Mouse (Mus musculus) erythroid progenitor cell, adult 5-6 weeks (primary cell): ENCODE data around the gene Ift52. TPM values are rescaled to one million over a fixed set of nuclear protein-coding genes. Genes with fewer than 3 reads are reported as not detected.
"Not testable (repeated sequence)": the region's sequence is repeated elsewhere in the genome, so short reads cannot be mapped to it uniquely, and the experiment has no call there.

Source experiments
- ATAC-seq: replicated peaks from 2 replicates; pipeline ENCODE4 v1.8.0; 2016; ENCODE audit warnings: moderate number of reproducible peaks, mild to moderate bottlenecking, moderate TSS enrichment, inconsistent platforms; ENCODE audit not compliant: poor library complexity, low FRiP score, severe bottlenecking
- total RNA-seq, 2 experiments: library from RNA; stranded (forward) in 1 of 2; stranded (reverse) in 1 of 2; fragments of 150-400 nt in 1 of 2; fragments of 186-747, 209-891 nt in 1 of 2; gene quantifications; 2 replicates each; pipeline versions ENCODE4 v1.2.3 to v1.2.4; 2015 to 2017; ENCODE audit warnings: low replicate concordance in 2 of 2

Gene Ift52
- total RNA-seq, 2 experiments from 2014 or later: 7.6 to 9.2 TPM

DNA sequence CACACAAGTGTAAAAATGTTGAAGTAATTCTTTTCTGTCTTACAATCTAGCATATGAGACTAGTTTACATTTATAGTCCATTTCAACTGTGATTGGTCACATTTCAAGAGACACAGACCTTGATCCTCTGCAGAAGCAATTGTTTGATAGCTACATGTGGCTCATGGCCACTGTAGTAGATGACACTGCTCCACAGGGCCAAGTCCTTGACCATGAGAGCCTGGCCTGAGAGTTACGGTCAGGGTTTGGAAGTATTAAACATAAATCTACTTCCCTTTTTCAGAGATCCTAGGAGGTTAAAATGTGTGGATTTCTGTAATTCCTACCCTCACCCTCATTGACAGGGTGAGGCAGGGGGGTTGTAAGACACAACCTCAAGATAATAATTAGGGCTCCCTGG, 16.1 kb upstream of the Ift52 start:
- ATAC-seq: no peak

DNA sequence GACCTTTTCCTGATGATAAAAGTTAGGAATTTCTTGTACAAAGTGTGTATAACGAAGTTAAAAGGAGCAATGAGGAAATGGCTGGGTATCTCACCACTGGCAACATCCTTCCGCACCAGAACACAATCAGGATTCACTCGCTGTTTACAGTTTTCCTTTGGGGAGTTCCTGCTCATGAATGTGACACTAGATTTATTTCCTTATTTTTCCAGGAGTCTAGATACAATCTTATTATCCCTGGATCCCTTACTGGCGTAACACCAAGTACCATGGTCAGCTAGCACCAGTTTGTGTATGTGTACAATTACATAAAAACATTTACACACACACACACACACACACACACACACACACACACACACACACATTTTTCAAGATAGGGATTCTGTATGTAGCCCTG, 9.9 kb upstream of the Ift52 start:
- no peak for ATAC-seq

DNA sequence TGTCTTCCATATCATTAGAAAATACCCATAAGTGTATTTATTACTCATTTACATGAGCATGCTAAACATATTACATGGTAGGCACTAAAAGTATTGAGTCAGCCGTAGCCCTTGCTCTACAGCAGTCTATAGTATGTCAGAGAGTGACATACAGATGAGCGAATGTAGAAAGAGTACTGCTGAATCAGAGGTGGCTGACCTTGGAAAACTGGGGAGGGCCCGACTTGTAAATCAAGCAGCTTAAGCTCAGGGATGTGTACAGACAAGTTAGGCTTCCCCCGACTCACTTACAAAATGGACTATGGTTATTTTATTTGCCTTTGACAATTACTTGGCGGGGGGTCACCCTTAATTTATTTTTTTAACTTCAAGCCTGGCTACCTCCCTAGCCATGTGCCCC, 14.1 kb downstream of the Ift52 start:
- ATAC-seq: no peak

DNA sequence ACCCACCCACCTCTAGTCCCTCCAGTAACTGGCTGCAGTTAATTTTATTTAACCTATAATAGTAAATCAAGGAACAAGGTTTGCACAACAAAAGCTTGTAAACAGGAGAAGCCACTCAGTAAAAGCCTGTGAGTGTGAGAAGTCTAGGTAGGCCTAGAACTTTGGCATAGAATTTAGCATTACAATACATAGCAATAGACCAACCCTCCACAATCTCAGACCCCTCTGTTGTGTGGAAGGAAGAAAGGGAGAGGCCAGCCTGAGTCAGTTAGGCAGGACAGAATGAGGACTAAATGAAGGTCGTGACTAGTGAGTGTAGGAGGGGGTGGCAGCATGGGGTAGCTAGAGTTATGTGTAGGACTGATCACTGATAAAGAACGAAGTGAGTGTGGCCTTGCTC, 14.6 kb downstream of the Ift52 start:
- ATAC-seq: no peak

DNA sequence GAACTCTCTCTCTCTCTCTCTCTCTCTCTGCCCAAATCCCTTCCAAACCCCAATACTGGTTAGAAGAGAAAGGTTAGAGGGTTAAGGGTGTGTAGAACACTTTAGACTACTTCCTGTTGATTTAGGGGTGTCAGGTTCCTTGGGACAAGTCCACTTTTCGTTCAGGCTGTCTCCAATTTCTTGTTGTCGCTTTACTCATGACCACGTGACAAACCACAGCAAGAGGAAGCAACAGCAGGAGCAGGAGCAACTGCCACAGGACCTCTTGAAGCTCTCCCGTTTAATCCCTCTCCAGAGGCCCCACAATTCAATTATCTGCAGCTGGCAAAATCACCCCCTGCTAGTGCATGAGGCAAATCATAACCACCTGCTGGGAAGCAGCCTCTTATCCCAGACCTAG, 15.5 kb downstream of the Ift52 start:
- no peak for ATAC-seq

DNA sequence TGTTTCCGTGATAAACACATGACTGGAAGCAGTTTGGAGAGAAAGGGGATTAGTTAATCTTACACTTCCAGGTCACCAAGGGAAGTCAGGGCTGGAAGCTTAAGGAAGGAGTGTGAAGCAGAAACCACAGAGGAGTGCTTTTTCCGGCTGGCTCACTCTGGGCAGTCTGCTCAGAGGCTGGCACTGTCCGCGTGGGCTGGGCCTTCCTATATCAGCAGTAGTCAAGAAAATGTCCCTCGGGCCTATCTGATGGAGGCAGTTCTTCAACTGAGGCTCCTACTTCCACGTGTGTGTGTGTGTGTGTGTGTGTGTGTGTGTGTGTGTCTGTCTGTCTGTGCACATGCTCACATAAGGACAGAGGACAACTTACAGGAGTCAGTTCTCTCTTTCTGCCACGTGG, 22.8 kb downstream of the Ift52 start:
- no peak for ATAC-seq

DNA sequence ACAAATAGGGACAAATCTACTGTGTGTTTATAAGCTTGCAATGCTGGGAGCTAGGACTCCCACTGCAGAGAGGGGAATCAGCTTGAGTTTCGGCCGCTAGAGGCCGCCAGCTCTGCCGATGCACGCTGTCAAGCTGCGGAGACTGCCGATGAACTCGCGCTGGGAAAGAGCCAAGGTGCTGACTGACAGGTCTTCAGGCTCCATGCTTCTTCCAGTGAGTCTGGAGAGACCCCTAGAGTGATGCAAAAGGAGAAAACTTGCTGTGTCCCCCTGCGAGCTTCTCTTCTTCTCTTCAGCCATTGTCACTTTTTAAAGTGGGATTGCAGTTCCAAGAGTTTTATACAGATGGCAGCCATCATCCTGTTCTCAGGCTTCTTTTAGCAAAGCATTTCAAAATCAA, 31.0 kb downstream of the Ift52 start:
- ATAC-seq: peak; percentile 86

DNA sequence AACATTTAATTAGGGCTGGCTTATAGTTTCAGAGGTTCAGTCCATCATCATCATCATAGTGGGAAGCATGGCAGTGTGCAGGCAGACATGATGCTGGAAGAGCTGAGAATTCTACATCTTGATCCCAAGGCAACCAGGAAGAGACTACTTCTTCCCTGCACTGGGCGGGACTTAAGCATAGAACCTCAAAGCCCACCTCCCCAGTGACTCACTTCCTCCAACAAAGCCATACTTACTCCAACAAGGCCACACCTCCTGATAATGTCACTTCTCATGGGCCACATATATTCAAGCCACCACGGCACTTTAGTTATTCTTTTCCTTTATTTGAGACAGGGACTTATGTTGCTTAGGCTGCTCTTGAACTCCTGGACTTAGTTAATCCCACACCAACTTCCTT, 32.0 kb downstream of the Ift52 start:
- ATAC-seq: no peak

DNA sequence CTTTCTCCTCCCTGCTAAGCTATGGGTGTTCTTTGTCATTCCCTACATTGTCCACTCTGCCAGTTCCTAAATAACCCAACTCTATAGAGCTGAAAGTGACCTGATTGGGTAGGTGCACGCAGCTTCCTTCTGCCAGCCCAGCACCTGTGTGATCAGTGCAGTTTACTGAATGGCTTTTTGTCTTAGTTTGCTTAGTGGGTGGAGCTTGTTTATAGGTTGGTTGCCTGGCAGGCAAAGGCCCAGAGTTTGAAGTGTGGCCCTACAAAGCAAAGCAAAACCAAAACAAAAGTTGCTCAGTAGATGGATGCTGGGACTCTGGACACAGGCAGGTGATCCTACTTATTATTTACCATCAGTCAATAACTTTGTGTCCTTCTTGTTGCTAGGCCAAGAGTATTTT, 34.5 kb downstream of the Ift52 start:
- ATAC-seq: no peak

DNA sequence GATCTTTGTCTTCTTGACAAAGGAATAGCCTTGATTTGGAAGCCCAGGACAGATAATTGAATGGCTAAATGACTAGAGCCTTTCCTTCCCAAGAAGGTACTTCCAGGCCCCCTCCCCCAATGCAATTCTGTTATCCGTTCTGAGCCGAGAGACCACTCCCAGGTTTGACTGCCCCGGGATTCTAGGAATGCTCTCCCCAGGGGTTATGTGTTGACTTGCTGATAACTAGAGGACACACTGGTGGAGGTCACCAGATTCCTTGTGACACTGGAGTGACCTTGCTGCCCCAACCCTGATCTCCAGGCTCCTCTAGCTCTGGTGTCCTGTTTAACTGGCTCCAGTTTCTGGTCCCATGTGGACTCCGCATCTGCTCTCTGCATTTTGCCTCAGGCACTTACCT, 34.9 kb downstream of the Ift52 start:
- ATAC-seq: no peak

DNA sequence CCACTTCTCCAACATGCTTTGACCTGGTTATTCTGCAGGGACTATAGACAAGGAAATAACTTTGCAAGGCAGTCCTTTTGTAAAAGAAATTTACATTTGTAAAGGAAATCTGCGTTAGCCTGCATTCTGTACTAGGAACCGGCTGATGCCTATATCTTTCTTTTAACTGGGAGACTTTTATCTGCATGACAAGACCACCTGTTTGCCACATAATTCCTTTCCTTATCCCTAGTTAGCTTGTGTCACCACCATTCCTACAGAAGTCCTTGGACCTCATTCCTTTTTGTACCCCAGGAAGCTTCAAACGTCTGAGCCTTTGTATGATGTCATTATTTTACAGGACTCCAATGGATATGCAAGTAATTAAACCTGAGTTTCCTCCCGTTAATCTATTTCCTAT, 35.7 kb downstream of the Ift52 start:
- ATAC-seq: no peak

DNA sequence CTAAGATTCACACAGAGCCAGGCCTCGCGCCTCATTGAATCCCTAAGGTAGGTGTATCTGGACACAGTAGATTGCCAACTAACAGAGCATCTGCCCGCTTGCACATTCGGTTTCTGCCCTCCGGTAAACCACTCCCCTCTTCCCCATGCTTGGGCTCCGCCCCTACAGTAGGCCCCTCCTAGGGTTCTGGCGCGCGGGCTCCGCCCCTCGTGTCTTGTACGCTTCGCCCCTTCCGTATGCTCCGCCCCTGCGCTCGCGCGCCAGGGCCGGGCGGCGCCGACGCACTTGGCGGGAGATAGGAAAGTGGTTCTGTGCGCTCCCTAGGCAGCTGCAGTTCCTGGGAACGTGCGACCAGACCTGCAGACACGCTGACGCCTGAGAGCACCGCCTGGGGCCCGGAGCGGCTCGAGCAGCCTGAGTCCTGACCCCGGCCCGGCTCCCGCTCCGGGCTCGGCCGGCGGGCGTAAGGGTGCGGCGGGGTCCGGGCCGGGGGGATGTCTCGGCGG, 37.2 kb downstream of the Ift52 start, which contains the start of gene Mybl2:
Mybl2 (plus strand) TSS at position 353 of the 506 bp plus-strand sequence.
- ATAC-seq: peak; percentile 96

DNA sequence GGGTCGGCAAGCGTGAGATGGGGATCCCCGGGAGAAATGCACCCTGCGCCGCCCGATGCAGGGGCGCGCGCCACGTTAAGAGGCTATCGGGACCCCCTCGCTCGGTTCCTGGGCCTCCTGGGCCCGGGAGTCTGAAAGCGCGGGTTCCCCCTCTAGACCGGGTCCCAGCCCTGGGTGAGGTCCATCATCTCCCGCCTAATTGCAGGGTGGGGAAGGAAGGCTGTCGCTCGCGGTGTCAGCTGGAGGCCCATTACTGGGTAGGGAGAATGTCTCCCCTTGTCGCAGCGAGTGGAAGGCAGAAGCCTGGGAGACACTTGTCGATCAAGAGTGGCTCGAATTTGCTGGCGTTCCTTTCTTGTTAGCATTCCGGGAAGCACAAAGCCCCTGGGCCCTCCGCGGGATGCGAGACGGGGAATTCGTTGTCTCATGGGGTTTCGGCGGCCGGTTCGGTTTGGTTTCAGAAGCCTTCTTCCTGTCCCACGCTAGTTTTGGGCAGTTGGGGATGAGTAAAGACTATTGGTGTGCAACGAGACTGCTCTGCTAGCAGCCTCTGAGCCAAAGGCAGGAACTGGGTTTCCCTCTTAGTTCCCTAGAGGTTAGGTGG, 37.8 kb downstream of the Ift52 start:
- ATAC-seq: peak; percentile 33; the same call in 1 of the 2 replicates

DNA sequence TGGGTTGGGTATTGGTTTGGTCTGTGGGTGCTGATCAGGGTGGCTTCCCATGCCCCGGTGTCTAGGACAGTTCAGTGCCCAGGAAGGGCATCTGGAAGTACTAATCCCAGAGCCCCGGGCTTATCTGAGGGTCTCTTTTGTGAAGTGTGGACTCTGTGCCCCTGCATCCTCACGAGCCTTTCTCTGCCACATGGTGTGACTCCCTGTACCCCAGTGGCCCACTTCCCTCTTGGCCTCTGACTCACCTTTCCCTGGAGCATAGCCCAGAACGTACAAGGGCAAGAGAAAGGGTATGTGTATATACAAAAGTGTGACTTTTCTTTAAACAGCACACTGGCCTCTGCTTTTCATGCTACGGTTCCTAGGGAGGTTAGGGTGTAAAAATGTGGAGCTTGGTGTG, 38.6 kb downstream of the Ift52 start:
- ATAC-seq: 0 out of 2 replicates have a peak, but pooled peaks have one; percentile 1

DNA sequence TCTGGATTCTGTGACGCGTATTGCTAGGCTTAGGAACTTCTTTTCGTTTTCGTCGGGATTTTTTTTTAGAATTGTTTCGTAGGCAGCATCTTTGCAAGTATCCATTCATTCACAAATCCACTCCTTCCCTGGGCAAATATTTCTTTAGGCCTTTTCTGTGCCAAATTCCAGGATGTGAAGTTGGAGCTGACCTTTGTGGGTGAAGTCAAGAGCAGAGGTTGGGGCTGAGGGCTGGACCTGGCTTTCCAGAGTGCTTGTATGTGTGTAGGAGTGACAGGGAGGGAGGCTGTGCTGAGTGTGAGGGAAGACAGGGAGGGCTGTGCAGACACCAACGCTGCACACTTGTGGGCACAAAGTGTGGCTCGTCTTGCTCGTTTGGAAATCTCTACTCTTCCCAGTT, 39.4 kb downstream of the Ift52 start:
- ATAC-seq: no peak

DNA sequence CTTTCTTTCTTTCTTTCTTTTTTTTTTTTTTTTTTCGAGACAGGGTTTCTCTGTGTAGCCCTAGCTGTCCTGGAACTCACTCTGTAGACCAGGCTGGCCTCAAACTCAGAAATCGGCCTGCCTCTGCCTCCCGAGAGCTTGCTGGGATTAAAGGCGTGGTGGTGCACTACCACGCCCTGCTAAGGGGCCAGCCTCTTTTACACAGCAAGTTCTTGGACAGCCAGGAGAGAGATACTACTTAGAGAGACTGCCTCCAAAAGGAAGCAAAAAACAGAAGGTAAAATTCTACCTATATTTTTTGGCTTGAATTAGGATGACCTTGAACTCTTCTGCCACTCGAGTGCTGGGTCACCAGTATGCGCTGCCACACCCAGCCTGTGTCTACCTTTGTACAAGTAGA, 41.8 kb downstream of the Ift52 start:
- ATAC-seq: not testable (repeated sequence)

DNA sequence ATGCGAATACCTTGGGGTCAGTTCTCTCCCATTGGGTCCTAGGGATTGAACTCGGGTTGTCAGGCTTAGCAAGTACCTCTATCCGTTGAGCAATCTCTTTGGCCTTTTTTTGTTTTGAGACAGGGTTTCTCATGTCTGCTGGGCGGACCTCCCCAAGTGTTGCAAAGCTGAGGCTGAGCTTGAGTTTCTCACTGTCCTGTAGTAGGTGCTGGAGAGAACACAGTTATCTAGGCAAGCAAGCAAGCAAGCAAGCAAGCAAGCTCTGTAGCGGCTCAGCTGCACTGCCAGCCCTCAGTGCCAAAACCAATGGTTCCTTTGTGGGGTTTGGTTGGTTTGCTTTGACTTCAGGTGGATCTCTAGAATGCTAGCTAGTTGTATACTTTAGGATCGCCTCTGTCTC, 43.5 kb downstream of the Ift52 start:
- no peak for ATAC-seq

DNA sequence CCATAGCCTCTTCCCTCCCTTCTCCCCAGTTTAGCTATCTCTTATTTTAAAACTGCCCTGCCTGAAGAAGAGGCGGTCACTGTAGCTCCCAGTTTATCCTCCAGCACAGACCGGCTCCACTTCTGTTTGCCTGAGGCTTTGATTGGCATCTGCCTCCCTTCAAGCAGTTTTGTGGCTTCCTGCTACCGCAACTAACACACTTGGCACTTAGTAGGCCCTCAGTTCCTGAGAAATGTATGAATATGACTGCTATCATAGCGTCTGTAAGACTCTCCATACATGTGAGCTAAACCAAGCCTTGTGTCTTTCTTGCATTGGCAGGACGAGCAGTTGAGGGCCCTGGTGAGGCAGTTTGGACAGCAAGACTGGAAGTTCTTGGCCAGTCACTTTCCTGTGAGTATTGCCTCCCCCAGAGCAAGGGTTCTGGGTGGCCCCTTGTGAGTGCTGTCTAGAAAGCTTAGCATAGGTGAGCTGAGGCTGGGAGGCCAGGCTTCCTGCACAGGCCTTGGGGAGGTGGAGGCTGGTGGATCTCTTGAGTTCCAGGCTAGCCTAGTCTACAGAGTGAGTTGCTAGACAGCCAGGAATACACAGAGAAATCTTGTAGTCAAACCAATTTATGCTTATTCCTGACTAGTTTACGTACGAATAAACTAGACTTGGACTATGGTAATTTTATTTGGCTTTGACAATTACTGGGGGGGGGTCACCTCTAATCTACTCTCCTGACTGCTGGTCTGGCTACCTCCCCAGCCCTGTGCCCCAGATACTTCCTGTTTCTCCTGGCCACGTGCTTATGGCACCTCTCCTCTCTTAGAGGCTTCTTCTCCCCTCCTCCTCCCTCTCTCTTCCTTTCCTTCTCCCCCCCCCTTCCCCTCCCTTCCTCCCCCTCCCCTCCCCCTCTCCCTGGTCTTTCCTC, 44.3 kb downstream of the Ift52 start:
- ATAC-seq: no peak

DNA sequence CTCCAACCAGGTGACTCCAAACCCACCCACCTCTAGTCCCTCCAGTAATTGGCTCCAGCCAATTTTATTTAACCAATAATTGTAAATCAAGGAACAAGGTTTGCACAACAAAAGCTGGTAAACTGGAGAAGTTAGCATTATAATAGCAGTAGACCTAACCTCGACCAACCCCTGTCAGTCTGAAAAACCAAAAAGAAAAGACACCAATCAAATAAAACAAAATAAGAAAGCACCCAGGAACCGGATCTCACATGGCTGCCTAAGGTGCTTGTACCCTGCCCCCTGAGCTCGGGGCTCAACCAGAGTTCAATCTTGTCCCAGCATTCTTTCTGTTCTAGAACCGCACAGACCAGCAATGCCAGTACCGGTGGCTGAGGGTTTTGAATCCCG, 45.0 kb downstream of the Ift52 start:
- no peak for ATAC-seq

DNA sequence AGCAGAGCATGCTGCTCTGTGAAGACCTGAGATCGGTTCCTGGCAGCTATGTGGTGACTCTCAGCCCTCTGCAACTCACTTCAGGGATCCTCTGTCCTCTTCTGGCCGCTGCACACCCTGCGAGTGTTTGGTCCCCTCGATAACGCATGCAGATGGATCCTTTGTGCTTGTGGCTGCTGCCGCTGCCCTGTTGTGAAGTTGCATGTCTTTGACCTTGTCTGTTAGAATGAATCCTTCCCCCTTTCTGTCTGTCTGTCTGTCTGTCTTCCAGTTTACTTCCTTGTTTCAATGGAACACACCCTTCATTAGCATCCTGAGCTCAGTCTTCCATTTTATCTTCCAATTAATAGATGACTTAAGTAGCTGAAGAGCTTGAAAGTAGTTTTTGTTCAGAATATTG, 49.2 kb downstream of the Ift52 start:
- no peak for ATAC-seq

DNA sequence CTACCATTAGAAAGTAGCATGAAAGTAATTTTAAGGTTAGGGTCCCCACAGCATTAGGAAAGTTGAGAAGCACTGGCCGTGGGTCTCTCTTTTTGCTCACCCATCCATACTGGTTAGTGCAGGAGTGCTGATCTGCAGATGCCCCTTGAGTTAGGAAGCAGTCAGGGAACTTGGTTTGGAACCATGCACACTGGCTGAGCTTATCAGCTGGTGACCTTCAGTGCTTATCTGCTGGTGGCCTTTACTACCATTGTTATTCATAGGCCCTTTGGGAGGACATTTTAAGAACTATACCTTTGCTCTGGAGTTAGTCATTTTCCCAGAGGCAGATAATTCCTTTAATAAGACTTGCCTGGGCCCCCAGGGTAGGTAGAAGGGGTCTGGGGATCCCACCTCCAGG, 50.1 kb downstream of the Ift52 start:
- ATAC-seq: no peak
